Mouse (Mus musculus): ENCODE data around the gene Rpusd1.
A peak's percentile ranks its signal among the peaks of the same experiment; 100 is the strongest.
"Not testable (repeated sequence)": the region's sequence is repeated elsewhere in the genome, so short reads cannot be mapped to it uniquely, and the experiment has no call there.

The Rpusd1 gene

GRCm38 (mm10) chr17:25738861-25739260, 11.4 kb downstream of the Rpusd1 start:
- DNase-seq (ENCODE audit: low read depth): no peak

DNA sequence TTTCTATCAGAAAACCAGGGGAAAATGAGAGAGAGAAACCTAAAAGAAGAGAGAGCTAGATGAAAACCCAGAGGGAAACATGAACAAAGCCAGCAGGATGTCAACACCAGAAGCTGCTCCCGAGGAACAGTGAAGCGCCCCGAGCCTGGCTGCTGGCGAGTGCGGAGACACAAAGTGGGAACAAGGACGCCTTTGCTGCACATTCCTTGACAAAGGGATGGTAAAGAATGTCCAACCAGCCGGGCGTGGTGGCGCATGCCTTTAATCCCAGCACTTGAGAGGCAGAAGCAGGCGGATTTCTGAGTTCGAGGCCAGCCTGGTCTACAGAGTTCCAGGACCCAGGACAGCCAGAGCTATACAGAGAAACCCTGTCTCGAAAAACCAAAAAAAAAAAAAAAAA, 14.0 kb downstream of the Rpusd1 start:
- not testable (repeated sequence) for DNase-seq (ENCODE audit: low read depth)

DNA sequence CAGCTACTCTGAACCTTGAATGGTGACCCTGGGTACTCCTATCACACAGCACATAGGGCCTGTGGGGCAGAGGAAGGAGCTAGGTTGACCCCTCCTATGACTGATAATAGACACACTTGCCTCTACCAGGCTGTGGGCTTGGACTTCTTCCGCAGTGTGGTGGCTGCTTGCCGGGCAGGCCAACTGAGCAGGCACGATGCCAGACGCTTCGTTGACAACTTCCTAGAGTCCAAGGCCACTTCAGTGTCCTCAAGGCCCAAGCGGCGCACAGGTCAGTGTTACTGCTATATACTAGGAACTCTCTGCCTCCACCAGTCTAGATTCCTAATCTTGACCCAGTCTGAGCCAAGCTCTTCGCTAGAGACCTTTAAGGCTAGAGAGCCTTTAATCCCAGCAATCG, 16.4 kb downstream of the Rpusd1 start:
- DNase-seq (ENCODE audit: low read depth): no peak

GRCm38 (mm10) chr17:25744311-25744710, 16.8 kb downstream of the Rpusd1 start:
- no peak for DNase-seq (ENCODE audit: low read depth)

DNA sequence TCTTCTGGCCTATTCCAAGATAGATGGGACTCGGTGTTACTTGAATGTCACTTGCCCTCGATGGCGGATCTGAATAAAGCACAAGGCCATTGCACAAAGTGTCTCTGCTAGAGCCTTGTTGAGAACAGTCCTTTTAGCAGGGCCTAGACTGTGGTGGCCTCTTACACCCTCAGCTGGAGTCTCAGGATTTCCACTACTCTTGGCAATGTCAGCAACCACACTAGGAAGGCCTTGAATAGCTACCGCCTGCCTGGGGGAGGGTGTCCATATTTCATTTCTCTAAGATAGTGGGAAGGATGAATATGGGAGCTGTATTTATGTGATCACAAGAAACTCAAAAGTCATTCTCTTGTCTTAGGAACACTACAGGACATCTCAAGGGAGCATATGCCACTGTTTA, 20.8 kb downstream of the Rpusd1 start:
- no peak for DNase-seq (ENCODE audit: low read depth)

- no peak for DNase-seq (ENCODE audit: low read depth)
These were observed 21.8 kb downstream of the Rpusd1 start for GRCm38 (mm10) chr17:25749314-25749713.

- DNase-seq (ENCODE audit: low read depth): no peak
These were observed 24.0 kb downstream of the Rpusd1 start for GRCm38 (mm10) chr17:25751446-25751845.

DNA sequence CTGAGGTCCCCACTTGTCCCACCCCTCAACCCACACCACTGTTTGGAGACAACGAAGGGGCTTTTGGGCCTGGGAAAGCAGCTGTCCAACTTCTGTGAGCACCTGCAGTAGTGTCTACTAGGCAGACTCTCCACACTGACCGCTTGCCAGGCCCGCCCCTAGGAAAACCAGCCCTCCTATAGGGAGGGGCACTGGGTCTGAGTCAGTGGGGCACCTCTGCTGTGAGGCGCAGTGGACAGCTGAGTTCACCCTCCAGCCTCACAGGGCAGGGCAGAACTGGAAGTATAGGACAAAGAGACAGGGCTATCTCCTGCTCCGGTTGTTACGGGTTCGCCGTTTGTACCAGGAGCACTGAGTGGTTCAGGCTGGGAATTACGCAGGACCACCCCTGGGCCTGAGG, 26.8 kb downstream of the Rpusd1 start, which contains the start of gene Msln:
Msln (minus strand) TSS at position 138 of the 400 bp plus-strand sequence.
- no peak for DNase-seq (ENCODE audit: low read depth)

DNA sequence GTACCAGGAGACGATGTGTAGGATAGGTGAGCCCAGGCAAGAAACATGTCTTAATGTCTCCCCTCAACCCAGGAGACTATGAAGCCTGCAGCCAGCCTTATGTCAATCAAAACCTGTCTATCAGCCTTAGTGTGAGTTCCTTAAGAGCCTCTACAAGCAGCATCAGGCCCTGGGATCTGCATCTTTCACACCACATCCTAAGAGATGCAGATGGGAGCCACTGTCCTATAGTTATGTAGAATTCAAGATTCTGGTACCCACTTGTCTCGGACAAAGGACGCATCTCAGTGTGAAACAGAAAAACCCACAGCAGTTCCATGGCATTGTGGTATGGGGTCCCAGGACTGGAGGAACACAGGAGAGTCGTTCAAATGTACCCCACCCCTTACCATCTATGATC, 27.6 kb downstream of the Rpusd1 start:
- DNase-seq (ENCODE audit: low read depth): no peak

DNA sequence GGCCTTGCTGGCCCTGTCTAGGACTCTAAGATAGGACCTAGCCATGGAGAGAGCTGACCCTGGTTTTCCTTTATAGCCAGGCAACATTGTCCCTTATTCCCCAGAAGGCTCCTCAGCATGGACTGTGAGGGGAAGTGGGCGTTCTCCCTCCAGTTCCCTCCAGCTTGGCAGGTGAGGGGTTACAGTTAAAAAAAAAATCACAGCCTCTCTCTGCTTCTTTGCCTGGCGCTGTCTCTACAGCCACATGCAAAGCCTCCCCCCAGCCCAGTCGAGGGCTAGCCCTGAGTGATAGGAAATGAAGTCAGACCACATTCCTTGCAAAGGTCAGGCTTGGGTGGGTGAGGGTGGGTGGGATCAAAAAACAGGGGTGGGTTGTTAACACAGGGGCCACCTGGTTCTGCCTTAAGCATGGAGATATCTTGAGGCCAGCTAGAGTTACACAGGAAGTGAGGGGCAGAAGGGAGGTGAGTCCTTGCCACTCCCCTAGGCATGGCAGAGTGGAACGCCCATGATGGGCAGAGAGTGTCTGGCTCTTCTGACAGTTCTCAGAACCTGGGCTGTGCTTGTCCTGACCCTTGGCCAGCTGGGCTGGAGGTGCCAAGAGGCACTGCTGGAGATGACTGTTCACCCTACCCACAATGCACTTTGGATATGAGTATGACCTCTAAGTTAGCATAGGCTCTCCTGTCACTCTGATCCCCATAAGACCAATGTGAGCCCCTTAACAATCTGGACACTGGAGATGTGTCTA, 28.3 kb downstream of the Rpusd1 start:
- no peak for DNase-seq (ENCODE audit: low read depth)

- no peak for DNase-seq (ENCODE audit: low read depth)
These were observed 29.1 kb downstream of the Rpusd1 start for GRCm38 (mm10) chr17:25756378-25757242.

- DNase-seq (ENCODE audit: low read depth): no peak
These were observed 30.2 kb downstream of the Rpusd1 start for GRCm38 (mm10) chr17:25757691-25758090.

DNA sequence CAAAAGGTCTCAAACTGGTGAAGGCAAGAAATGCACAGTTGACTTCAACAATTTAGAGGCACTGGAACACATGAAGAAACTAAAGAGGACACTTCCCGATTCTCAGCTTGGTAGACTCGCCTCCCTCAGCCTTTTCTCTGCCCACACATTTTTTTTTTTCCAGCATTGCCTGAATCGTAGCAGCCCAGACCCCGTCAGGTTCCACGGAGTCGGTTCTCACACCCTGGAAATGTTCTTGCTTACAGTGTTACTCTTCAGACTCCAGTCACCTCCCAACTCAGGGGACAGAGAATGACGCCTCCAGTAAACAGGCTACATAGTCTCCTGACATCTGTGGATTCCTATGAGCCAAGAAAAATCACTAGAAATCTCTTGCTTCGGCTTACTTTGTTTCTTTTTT, 32.7 kb downstream of the Rpusd1 start:
- DNase-seq (ENCODE audit: low read depth): no peak

- DNase-seq (ENCODE audit: low read depth): no peak
These were observed 34.1 kb downstream of the Rpusd1 start for GRCm38 (mm10) chr17:25761561-25761970.

DNA sequence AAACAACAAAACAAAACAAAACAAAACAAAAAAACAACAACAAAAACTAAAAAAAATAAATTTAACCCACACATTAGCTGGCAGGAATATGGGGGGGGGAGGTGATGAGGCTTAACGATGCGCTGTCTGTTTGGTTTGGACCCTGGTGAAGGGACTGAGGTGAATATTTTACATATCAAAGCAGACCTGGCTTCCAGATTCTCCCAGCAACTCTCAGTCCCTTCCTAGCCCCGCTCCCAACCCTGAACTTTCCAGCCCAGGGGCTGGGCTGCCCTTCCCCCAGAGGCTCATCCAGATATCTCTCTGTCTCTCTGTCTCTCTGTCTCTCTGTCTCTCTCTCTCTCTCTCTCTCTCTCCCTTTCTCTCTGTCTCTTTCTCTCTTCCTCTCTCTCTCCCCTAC, 35.1 kb downstream of the Rpusd1 start:
- no peak for DNase-seq (ENCODE audit: low read depth)

- no peak for DNase-seq (ENCODE audit: low read depth)
These were observed 38.4 kb downstream of the Rpusd1 start for GRCm38 (mm10) chr17:25765886-25766285.

GRCm38 (mm10) chr17:25769331-25769730, 41.9 kb downstream of the Rpusd1 start:
- no peak for DNase-seq (ENCODE audit: low read depth)

DNA sequence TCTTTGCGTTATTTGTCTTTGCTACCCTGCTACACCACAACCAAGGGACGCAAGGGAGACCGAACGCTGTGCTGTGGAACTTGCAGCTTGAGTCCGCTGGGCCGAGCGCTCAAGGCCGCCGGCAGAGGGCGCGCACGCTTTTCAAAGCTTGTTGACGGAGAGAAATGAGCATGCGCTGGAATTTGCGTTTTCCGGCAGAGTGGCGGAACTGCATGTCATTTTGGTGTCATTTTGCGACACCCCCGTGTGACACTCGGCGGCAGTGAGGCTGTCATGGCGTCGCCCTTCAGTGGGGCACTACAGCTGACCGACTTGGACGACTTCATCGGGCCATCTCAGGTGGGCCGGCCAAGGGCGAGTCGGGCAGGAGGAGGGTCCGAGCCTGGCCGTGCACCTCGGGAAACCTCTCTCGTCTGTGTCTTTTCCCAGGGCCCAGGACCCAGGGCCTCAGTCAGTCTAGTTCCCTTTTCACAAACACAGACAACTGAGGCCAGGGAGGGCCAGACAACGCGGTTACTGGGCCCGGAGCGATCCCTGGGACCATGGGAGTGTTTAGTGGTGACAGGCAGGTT, 46.2 kb downstream of the Rpusd1 start, which contains the start of gene Narfl:
Narfl (plus strand) TSS at position 228 of the 572 bp plus-strand sequence.
- peak; percentile 99 for DNase-seq (ENCODE audit: low read depth)

DNA sequence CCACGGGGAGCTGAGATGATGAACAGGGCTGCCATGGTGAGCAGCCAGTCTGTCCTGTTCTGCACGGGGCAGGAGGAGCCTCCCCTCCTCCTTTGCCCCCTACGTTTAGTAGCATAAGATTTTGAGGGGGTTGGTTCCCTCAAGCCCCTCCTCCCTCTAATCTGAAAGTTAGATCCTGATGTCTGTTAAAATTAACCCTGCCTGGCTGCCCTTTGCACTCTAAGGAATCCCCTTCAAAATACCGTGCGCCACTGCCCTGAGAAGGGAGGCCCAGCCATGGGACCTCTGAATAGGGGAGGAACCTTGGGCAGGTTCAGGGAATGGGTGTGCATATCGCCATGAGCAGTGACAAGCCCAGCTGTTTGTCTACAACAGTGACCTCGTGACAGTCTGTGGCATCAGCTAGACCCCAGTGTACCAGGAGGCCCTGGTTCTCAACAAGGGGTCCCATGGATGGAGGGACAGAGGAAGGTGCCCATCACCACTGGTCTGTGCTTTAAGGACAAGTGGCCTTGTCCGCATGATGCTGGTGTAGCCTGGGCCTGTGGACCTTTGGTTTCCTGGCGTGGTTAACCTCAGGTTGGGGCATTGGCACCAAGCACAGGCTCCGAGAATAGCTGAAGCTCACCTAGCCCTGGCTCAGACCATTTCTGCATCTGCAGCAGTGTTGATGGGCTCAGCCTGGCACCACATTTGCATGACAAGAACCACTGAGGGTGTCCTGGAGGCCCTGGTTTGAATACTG, 48.0 kb downstream of the Rpusd1 start:
- no peak for DNase-seq (ENCODE audit: low read depth)

DNA sequence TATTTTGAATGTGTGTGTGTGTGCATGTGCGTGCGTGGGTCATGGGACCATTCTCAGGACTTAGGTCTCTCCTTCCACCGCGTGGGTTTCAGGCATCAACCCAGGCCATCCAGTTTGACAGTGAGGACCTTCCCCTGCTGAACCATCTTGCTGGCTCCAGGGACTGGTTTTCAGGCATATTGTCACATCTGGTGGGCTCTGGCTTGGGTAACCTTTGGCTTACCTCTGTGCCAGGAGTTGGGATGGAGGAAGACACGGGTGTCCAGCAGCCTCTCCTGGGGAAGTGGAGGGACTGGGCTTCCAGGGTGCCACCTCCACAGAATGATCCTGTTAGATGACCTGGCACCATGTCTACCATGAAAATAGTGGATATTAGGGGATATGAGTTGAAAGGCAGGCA, 50.5 kb downstream of the Rpusd1 start:
- no peak for DNase-seq (ENCODE audit: low read depth)
